Comparison of ENCODE assay signal across 8 mouse cellular contexts in the genomic region with DNA sequence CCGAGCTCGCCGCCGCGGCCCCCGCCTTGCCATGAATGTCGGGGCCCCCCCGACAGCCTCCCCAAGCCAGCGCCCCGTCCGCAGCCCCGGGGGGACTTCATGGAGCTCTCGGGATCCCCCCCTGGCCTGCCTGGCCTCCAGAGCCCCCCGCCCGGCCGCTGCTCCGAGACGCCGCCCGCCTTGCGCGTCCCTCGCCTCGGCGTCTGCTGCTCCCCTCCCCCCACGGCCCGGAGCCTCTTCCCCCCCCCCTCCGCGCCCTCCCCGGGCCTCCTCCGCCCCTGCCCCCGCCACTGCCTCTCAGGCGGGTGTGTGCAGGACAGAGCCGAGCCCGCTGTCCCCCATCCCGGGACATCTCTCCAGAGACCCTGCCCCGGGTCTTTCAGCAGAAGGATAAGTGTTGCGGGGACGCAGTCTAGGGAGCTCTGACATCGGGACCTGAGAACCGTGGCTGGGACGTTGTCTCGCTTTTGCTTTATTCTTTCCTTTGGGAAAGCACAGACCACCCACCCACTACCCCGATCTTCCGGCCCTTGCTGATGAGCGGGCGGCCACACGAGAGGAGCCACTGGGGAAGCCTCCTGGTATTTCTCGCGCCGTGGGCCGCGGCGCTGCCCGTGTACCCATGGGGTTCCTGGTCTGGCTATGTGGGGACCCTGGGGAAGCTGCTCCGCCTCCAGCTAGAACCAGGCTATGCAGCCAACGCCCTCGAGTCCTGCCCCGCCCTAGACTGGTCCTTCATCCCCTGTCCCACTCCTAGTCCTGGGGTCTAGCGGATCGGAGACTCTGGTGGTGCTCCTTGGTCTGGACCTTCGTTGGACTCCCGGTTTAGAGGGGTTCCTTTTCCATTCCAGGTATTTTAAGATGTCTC. TPM values are rescaled to one million over a fixed set of nuclear protein-coding genes. Genes with fewer than 3 reads are reported as not detected.
DNase-seq lines count a peak whose midpoint lies in the region; ATAC-seq lines count a peak whose summit lies in the region.

No protein-coding gene starts in this region.

- peak; percentile 45 for ATAC-seq in forebrain, embryonic 11.5 days (replicated peaks; ENCODE audit: low FRiP score)

- peak overlapping the region; percentile 99 for H3K4me2 ChIP-seq in forebrain, embryonic 11.5 days (ENCODE audit: low read depth, low read length, severe bottlenecking)

- WGBS in forebrain, embryonic 11.5 days = 2% methylated on average over 58 of the region's 63 CpGs

- peak overlapping the region; percentile 59 for H3K4me3 ChIP-seq in forebrain, embryonic 11.5 days (ENCODE audit: low read depth, low read length)

- peaks cover 34% of the 10 kb centered on the region for H3K27me3 ChIP-seq in forebrain, embryonic 11.5 days (ENCODE audit: control insufficient read depth, insufficient read depth, low read length)

- H3K9ac ChIP-seq in forebrain, embryonic 11.5 days (ENCODE audit: low read length) = peak overlapping the region; percentile 73

- peak overlapping the region; percentile 25; the same call in 1 of the 2 replicates for H3K27ac ChIP-seq in forebrain, embryonic 11.5 days (ENCODE audit: low read depth, low read length)

- peak; percentile 40 for DNase-seq in ovary, postnatal 36 days (ENCODE audit: low spot score)
- DNase-seq in ovary, postnatal 10 days (ENCODE audit: low spot score) = no peak
- DNase-seq in forebrain, embryonic 11.5 days (ENCODE audit: low spot score) = peak; percentile 78
- peak; percentile 16 for DNase-seq in kidney, adult 11 months
- DNase-seq in lung, postnatal 10 days = peak; percentile 60
- DNase-seq in c-Kit-positive CD71-positive TER-119-positive erythroid progenitor cells, embryonic 14.5 days (ENCODE audit: low spot score) = no peak
- DNase-seq in thymus, postnatal 36 days = no peak
- DNase-seq in B cell, adult 2 months = no peak

- H3K9me3 ChIP-seq in forebrain, embryonic 11.5 days (ENCODE audit: control insufficient read depth, low read length) = no peaks in the 10 kb centered on the region

- peaks cover 7% of the 10 kb centered on the region; the same call in 1 of the 2 replicates for H3K4me1 ChIP-seq in forebrain, embryonic 11.5 days (replicated peaks; ENCODE audit: control insufficient read depth, insufficient read depth, low read length)

- no peaks in the 10 kb centered on the region for H3K36me3 ChIP-seq in forebrain, embryonic 11.5 days (ENCODE audit: control insufficient read depth, insufficient read depth, low read length)

RNA-seq across cellular contexts. Expression of gene Myl3, which starts 2.0 kb away (rescaled TPM):
- 0.92 TPM in 1 of 2 replicates, not detected in the other for polyA plus RNA-seq in forebrain, embryonic 11.5 days (2014; fragmentation: Nextera tagmentation; extraction: Ambion mirVana)

RNA-seq across cellular contexts. Expression of gene Pth1r, which starts 3.3 kb away (rescaled TPM):
- polyA plus RNA-seq in forebrain, embryonic 11.5 days (2014; fragmentation: Nextera tagmentation; extraction: Ambion mirVana) = 19.5 and 21.3 TPM in 2 replicates

RNA-seq across cellular contexts. Expression of gene Prss42, which starts 54.3 kb away (rescaled TPM):
- not detected in 2 replicates for polyA plus RNA-seq in forebrain, embryonic 11.5 days (2014; fragmentation: Nextera tagmentation; extraction: Ambion mirVana)

Comparison
In these comparisons a context has a peak if more than half of its experiments do, and no peak if none do; other contexts are left out.
1. DNase-seq: peak in ovary, postnatal 36 days (single experiment), forebrain, embryonic 11.5 days (single experiment), kidney, adult 11 months (single experiment) and lung, postnatal 10 days (single experiment); none in ovary, postnatal 10 days (single experiment), c-Kit-positive CD71-positive TER-119-positive erythroid progenitor cells, embryonic 14.5 days (single experiment), thymus, postnatal 36 days (0 of 2) and B cell, adult 2 months (0 of 2).